In genomic region chr16:65212367-65212766, GRCm38 (mm10) we compare ENCODE assay signal across 20 mouse cellular contexts.
"Had no signal": no experiment of that assay in that cellular context is flagged by ENCODE, and none has a peak within 500 bp of the region (broad histone marks: within the 10 kb centered on the region; RNA-seq: fewer than 3 reads in every experiment).

No protein-coding gene starts in this region.

- ATAC-seq: forebrain, embryonic 13.5 days; forebrain, embryonic 14.5 days; forebrain, embryonic 15.5 days; forebrain, embryonic 16.5 days; forebrain, postnatal 0 days had no signal

- DNase-seq: cerebellum, adult 8-10 months; cerebellum, adult 9-10 months; cerebellum, adult 9-11 months; cerebellum, postnatal 14 days; cerebellum, postnatal 25 days; cerebellum, postnatal 36 days; embryo, embryonic 11 days; forebrain, postnatal 0 days; gastrocnemius, adult 2 months; gastrocnemius, postnatal 10 days; gastrocnemius, postnatal 14 days; gastrocnemius, postnatal 25 days; gastrocnemius, postnatal 36 days; heart, adult 11 months; heart, adult 18-20 months; heart, adult 2 months had no signal
